Comparison of ENCODE assay signal across 9 mouse cellular contexts in genomic region chr10:94523297-94523696, GRCm38 (mm10).
DNase-seq lines count a peak whose midpoint lies in the region; ATAC-seq lines count a peak whose summit lies in the region.
"Had no signal": no experiment of that assay in that cellular context is flagged by ENCODE, and none has a peak within 500 bp of the region (broad histone marks: within the 10 kb centered on the region; RNA-seq: fewer than 3 reads in every experiment).

No protein-coding gene starts in this region.

- no peaks in the 10 kb centered on the region for H3K9me3 ChIP-seq in embryonic facial prominence, embryonic 12.5 days
- H3K9me3 ChIP-seq in hindbrain, embryonic 15.5 days: no peaks in the 10 kb centered on the region
- no peaks in the 10 kb centered on the region for H3K9me3 ChIP-seq in neural tube, embryonic 14.5 days (ENCODE audit: control insufficient read depth, low read length)

- peaks cover 39% of the 10 kb centered on the region for H3K4me1 ChIP-seq in embryonic facial prominence, embryonic 12.5 days
- H3K4me1 ChIP-seq in hindbrain, embryonic 15.5 days (replicated peaks): peaks cover 31% of the 10 kb centered on the region
- H3K4me1 ChIP-seq in neural tube, embryonic 14.5 days (ENCODE audit: control insufficient read depth, insufficient read depth, low read length): peaks cover 13% of the 10 kb centered on the region; the same call in 1 of the 2 replicates

- WGBS in embryonic facial prominence, embryonic 12.5 days: 75% methylated on average over 8 of the region's 8 CpGs
- WGBS in hindbrain, embryonic 15.5 days: 77% methylated on average over 8 of the region's 8 CpGs
- WGBS in neural tube, embryonic 14.5 days: 82% methylated on average over 8 of the region's 8 CpGs

- H3K36me3 ChIP-seq in embryonic facial prominence, embryonic 12.5 days: no peaks in the 10 kb centered on the region
- no peaks in the 10 kb centered on the region for H3K36me3 ChIP-seq in hindbrain, embryonic 15.5 days
- no peaks in the 10 kb centered on the region for H3K36me3 ChIP-seq in neural tube, embryonic 14.5 days (ENCODE audit: control insufficient read depth, insufficient read depth, low read length)

- no peak overlapping the region for H3K4me3 ChIP-seq in embryonic facial prominence, embryonic 12.5 days
- no peak overlapping the region for H3K4me3 ChIP-seq in hindbrain, embryonic 15.5 days
- no peak overlapping the region for H3K4me3 ChIP-seq in neural tube, embryonic 14.5 days (ENCODE audit: low read depth, low read length)

- peaks cover 3% of the 10 kb centered on the region for H3K27me3 ChIP-seq in embryonic facial prominence, embryonic 12.5 days
- H3K27me3 ChIP-seq in hindbrain, embryonic 15.5 days: peaks cover 3% of the 10 kb centered on the region; the same call in 1 of the 2 replicates
- no peaks in the 10 kb centered on the region for H3K27me3 ChIP-seq in neural tube, embryonic 14.5 days (ENCODE audit: control insufficient read depth, insufficient read depth, low read length)

- H3K4me2 ChIP-seq in embryonic facial prominence, embryonic 12.5 days (replicated peaks): peak overlapping the region; percentile 27
- peak overlapping the region; percentile 33; the same call in 1 of the 2 replicates for H3K4me2 ChIP-seq in hindbrain, embryonic 15.5 days
- no peak overlapping the region for H3K4me2 ChIP-seq in neural tube, embryonic 14.5 days (ENCODE audit: low read depth, low read length)

- DNase-seq in layer of hippocampus, adult 9-11 months: peak; percentile 67
- no peak for DNase-seq in layer of hippocampus, postnatal 14 days (ENCODE audit: low spot score in 2 of 2)
- no peak for DNase-seq in embryo, embryonic 10 days (ENCODE audit: low spot score)
- no peak for DNase-seq in adrenal gland, adult (ENCODE audit: inconsistent age in 2 of 2, low spot score in 1 of 2)
- DNase-seq in urinary bladder, postnatal 25 days (ENCODE audit: low spot score): no peak
- DNase-seq: kidney, adult 11 months had no signal

- no peak overlapping the region for H3K9ac ChIP-seq in embryonic facial prominence, embryonic 12.5 days
- H3K9ac ChIP-seq in hindbrain, embryonic 15.5 days: no peak overlapping the region
- H3K9ac ChIP-seq in neural tube, embryonic 14.5 days (replicated peaks; ENCODE audit: low read depth, low read length): no peak overlapping the region

- no peak overlapping the region for H3K27ac ChIP-seq in embryonic facial prominence, embryonic 12.5 days
- H3K27ac ChIP-seq in hindbrain, embryonic 15.5 days (replicated peaks): peak overlapping the region; percentile 14; the same call in 1 of the 2 replicates
- no peak overlapping the region; the same call in 1 of the 2 replicates for H3K27ac ChIP-seq in neural tube, embryonic 14.5 days (ENCODE audit: low read depth, low read length)

- 0 out of 2 replicates have a peak, but pooled peaks have one; percentile 58 for ATAC-seq in embryonic facial prominence, embryonic 12.5 days (ENCODE audit: insufficient number of reproducible peaks, insufficient read depth, low FRiP score, low TSS enrichment)
- peak; percentile 49; the same call in 1 of the 2 replicates for ATAC-seq in hindbrain, embryonic 15.5 days (ENCODE audit: low FRiP score, low read depth)
- ATAC-seq in neural tube, embryonic 14.5 days (ENCODE audit: low read depth): peak; percentile 54; the same call in 1 of the 2 replicates
